Mouse (Mus musculus) fat pad, adult 2 months (tissue): Measurements from ENCODE around the gene Plekho1.

ENCODE experiments used
- DNase-seq: peaks from one replicate; pipeline ENCODE4 v3.0.0-alpha.2; 2011; ENCODE audit warnings: low read depth, low spot score; ENCODE audit errors: extremely low read depth

Gene Plekho1

DNA sequence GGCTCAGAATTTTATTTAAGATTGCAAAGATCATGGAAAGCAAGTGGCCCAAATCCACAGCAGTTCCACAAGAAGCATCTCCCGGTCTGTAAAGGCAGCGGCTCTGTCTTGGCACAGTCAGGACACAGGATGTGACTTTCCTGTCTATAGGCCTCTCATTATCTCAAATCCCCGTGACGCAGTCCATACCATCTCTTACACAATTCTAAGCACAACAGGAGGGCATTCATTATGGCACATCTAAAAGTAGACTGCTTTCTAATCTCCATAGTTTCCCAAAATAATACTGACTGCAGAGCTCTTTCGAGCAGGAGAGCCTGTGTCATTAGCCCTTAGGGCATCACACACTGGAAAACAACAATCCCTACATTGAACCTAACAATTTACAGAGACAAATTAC lies 17.0 kb upstream of the Plekho1 start:
- no peak for DNase-seq

DNA sequence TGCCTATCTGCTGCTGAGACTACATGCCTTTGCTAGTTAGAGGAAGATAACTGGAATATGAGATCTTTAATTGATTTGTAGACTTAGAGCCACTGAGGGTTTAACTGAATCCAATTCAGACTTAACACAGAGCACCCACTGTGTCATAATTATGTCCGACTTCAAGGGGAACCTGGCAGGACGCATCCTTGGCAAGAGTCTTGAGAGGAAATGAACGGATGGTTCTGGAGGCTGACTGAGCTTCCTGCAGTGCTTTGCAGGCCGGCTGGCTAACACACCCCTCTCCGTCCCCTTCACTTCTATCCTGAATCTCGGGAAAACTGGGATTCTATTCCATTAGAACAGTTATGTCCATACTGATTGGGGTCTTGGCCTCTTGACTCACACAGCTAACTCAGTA lies 12.7 kb upstream of the Plekho1 start:
- no peak for DNase-seq

DNA sequence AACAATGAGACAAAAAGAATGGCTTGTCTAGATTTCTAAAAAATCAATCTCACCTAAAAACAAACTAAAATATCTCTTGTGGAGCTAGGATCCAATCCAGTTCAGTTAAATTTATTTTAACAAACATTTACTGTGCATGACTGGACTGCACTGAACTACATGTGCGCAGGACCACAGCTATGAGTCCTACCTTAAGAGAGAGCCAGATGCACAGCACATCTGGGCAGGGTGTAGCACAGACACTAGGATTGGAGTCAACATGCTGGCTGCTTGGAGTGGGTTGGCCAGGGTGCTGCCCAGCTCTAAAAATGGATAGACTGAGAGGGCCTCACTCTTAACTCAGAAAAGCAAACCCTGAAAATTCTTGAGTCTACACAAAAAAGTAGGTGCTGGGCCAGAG lies 5.8 kb upstream of the Plekho1 start:
- DNase-seq = no peak

- DNase-seq = no peak
These were observed 5.2 kb upstream of the Plekho1 start for GRCm38 (mm10) chr3:96000921-96001501.

DNA sequence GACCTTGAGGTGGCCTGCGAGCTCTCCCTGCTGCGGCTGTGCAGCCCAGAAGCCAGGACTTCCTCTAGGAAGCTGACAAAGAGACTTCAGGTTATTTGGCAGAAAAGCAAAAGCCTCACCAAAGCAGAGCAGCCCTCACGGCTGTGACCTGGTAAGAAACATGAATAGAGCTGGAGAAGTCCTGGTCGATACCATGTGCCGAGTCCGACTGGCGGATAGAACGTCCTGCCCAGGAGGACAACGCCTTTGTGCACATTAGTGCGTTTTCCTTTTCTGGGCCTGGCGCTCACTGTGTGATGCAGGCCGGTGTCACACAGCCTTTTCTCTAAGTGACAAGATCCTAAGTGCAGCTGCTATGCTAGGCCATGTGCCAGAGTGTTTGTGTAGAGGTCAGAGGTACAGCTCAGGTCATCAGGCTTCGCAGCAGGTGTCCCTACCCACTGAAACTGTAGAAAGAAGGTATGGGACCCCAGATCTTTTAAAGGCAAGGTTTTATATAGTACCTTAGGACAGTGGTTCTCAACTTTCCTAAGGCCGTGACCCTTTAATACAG lies 4.4 kb upstream of the Plekho1 start:
- no peak for DNase-seq

GRCm38 (mm10) chr3:95999308-96000079 lies 3.7 kb upstream of the Plekho1 start:
- DNase-seq = no peak

DNA sequence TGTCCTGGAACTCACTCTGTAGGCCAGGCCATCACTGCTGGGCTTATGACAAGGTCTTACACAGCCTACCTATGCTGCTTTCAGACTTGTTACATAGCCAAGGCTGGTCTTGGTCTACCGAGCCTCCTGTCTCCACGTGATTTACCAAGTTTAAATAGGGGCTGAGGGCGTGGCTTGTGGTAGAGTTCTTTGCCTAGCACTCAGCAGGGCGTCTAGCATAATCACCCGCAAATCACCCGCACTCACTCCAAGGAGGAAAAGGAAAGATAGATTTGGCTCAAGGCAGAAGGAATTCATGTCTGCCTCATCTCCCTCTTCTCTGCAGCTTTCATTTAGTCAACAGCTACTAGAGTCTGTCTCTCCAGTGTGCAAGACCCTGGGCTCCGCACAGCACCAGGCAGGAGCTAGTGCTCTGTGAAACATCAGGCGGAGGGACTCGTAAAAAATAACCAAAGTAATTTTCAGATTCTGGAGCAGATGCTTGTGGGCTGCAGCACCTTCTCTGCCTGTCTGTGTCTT lies 1.5 kb upstream of the Plekho1 start:
- DNase-seq = no peak

DNA sequence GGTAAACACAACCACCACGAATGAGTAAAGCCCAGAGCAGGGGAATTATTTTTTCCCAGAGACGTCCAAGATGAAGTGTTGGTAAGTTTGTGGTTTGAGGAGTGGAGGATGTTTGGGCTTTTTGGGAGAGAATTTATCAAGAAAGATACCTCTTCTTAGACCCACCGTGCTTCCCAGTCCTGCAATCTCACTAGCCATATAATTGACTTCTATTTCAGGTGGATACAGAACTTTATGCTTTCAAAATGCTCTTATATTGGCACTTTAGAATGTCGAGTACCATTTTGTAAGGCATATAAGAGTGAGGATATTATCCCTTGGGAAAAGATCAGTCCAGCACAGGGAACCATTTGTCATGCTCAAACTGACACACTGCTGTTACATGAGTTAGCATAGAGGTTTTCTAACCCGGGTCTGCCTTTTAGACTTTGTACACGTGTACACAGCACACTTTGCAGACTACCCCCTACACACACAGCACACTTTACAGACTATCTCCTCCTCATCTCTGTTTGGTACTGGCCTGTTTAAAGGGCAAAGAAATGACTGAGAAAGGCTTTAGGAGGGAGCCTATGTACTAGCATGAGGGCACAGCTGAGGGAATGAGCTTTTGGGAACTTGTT lies 761 bp upstream of the Plekho1 start:
- DNase-seq = no peak

GRCm38 (mm10) chr3:95994975-95995801 lies 613 bp downstream of the Plekho1 start:
- no peak for DNase-seq

GRCm38 (mm10) chr3:95994381-95994846 lies 1.4 kb downstream of the Plekho1 start:
- no peak for DNase-seq

- DNase-seq = no peak
These were observed 1.9 kb downstream of the Plekho1 start for GRCm38 (mm10) chr3:95993881-95994280.

DNA sequence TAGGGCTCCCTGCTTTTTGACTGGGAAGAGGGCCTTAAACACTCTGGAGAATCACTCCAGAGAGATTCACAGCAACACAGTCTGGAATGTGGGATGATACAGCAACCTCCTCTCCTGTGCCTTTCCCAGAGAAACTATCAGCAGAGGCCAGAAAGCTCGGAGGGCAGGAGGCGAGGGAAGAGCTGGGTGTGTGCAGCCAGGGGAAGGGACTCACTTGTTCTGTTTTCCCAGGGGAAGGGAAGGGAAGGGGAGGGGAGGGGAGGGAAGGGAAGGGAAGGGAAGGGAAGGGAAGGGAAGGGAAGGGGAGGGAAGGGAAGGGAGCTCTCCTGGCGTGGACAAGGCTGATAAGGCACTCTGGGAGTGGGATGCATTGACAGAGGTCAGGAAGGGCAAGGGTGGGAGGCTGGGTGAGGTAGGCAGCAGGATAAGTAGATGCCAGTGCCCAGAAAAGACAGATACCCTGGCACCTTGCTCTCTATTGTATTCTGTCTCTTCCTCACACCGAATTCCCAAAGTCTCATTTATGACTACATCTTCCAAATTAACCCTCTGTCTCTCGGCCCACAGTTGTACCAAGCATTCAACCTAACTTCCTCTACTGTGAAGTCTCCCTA lies 2.7 kb downstream of the Plekho1 start:
- no peak for DNase-seq

DNA sequence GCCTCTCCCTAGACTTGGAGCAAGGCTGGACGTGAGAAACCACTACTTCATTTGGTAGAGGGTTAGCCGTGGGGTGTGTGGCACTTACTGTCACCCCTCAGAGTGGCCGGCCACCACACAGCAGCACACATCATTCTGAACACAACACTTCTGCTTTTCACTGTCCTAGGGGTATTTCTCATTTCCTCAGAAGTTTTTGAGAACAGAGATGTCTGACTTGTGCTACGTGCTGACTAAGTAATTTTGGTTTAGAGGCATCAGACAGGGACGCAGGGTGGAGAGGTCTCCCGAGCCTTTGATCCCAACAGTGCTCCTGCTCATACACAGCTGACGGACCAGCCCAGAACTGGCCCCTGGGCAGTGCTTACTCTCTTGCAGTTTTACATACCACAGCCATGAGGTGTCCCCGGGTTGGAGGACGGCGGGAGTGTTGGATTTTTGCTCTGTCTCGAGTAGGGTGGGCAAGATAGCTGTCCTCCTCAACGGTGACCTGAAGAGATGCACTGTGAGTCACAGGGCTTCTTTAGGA lies 5.3 kb downstream of the Plekho1 start:
- DNase-seq = no peak

DNA sequence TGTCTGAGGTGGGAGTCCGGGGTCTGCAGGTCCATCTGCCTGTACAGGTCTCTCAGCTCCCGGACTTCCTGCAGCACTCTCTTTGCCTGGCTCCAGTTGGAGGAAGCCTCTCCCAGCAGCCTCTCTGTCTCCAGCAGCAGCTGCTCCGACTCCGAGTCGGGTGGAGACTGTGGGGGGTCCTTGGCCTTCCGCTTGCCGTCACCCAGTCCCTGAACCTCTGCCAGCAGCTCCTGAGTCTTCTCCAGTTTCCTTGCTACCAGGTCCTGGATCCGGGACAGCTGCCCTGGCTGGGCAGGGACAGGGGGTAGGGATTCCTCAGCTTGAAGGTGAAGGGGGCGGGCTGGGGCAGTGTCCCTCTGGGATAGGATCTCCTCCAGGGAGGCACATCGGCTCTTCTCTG lies 6.8 kb downstream of the Plekho1 start:
- DNase-seq = no peak

- no peak for DNase-seq
These were observed 7.7 kb downstream of the Plekho1 start for GRCm38 (mm10) chr3:95988138-95988537.

GRCm38 (mm10) chr3:95987386-95988110 lies 8.3 kb downstream of the Plekho1 start:
- DNase-seq = no peak

- DNase-seq = no peak
These were observed 8.8 kb downstream of the Plekho1 start for GRCm38 (mm10) chr3:95986984-95987383.

DNA sequence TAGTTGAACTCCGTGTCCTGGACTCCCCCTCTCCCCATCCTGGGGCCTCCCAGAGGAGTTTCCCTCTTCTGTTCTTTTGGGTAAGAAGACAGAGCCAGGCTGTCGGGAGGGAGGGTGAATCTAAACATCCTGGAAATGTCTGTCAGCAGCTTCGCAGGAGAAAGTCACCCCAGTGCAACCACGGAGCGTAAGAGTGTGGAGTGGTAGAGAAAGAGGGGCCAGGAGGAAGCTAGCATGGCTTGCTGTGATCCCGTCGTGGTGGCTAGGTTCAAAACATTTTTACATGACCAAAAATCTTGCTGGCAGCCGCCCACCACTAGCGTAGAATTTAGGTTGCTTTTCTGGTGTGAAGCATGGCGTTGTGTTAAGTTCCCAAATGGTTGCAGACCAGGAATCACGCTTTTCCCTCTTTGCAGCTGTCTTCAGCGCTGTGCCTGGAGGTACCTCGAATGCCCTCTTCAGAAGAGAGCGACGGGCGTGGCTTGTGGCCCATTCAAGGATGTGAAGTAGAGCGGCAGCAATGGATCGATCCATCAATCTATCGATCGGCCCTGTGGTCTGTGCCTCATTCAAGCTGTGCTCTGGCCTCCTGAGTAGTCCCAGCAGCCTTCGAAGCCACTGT lies 9.7 kb downstream of the Plekho1 start:
- DNase-seq = no peak
